Mouse (Mus musculus): ENCODE data around the gene 2310046K23Rik. TPM values are rescaled to one million over a fixed set of nuclear protein-coding genes. Genes with fewer than 3 reads are reported as not detected.
A peak's percentile ranks its signal among the peaks of the same experiment; 100 is the strongest.

2310046K23Rik gene
- polyA plus RNA-seq (2015; fragmentation: Nextera tagmentation; extraction: Ambion mirVana): not detected in 2 replicates

DNA sequence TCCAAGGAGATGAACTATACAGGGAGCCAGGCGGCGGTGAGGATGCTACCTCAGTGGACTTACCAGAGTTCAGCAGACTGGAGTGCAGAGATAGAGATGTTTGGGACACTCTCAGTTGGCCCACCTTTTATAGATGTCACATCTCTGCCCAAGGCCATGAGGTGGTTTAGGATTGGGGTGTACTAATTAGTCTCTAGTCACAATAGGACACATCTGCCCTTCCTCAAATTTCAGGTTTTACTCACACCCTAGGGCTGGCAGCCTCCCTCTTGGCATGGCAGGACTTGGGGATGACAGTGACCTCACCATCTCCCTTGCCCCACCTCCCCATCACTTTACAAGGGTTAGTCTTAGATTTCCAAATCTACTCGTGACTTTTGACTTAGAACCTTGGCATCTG lies at the start of gene 2310046K23Rik:
TSS of gene 2310046K23Rik (minus strand) at position 101 of the 400 bp plus-strand sequence.
- H3K9me3 ChIP-seq: no peaks in the 10 kb centered on the region
- no peak within 1 kb of the TSS for H3K4me3 ChIP-seq (replicated peaks)
- WGBS: 81% methylated on average over 3 of the region's 3 CpGs
- no peak for ATAC-seq
- H3K36me3 ChIP-seq: no peaks in the 10 kb centered on the region
- no peaks in the 10 kb centered on the region for H3K27me3 ChIP-seq (replicated peaks)
- H3K9ac ChIP-seq: no peak within 1 kb of the TSS
- H3K27ac ChIP-seq: no peak within 1 kb of the TSS
- H3K4me1 ChIP-seq (replicated peaks): no peaks in the 10 kb centered on the region
- no peak within 1 kb of the TSS for H3K4me2 ChIP-seq (replicated peaks)

DNA sequence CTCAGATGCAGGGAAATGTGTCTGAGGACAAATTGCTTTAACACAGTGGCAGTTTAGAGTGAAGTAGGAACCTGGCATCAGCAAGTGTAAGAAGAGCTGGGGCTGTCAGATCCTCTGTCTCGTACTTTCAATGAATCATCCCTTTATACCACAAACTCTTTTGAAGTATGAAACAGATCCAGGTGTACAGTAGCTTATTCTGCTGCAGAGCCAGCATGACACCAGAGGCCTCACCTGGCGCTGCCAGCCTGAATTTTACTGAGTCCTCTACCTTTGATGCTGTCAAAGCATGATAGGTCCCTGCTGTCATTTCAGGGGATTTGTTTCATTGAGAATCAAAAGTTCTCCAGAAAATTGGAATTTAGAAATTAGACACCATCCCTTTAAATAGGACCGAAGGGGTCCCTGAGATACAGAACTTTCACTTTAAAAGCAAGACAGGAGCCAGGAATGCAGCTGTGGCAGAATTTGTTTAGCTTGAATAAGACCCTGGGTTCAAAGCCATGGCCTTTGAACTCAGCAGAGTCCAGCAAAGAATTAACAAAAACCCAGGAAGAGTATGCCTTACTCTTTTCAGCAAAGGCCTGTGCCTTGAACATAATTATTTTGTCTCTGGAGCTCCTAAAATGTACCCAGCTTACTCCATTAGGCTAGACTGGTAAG lies 49.0 kb upstream of the 2310046K23Rik start:
- Histone ChIP-seq H3K9ac (no peak overlapping the region), H3K27ac (no peak overlapping the region), H3K4me2 (replicated peaks) (no peak overlapping the region), H3K27me3 (replicated peaks) (no peaks in the 10 kb centered on the region), H3K4me3 (replicated peaks) (no peak overlapping the region), H3K9me3 (no peaks in the 10 kb centered on the region), H3K36me3 (no peaks in the 10 kb centered on the region), H3K4me1 (replicated peaks) (no peaks in the 10 kb centered on the region)
- ATAC-seq: no peak
- 62% methylated on average over 3 of the region's 3 CpGs for WGBS

DNA sequence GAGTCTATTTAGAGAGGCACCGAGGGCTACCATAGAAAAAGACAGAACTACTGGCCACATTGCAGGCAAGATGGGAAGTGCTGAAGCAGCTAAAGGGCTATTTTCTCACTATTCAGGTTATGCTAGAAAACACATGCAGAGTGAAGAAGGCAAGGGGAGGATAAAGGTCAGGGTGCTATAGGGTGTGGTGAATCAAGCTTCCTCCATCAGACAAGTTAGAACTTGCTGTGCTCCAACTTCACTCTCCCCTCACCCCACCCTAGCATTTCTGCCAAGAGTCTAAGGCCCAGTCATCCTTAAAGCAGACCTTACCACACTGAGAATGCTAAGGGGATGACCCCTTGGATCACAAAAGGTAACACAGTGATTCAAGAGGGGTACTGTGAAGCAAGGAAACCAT lies 45.2 kb upstream of the 2310046K23Rik start:
- no peak overlapping the region for H3K4me2 ChIP-seq (replicated peaks)
- no peak overlapping the region for H3K9ac ChIP-seq
- H3K9me3 ChIP-seq: no peaks in the 10 kb centered on the region
- H3K4me3 ChIP-seq (replicated peaks): no peak overlapping the region
- peak; percentile 91 for ATAC-seq
- H3K36me3 ChIP-seq: no peaks in the 10 kb centered on the region
- H3K27me3 ChIP-seq (replicated peaks): no peaks in the 10 kb centered on the region
- no peak overlapping the region for H3K27ac ChIP-seq
- no peaks in the 10 kb centered on the region for H3K4me1 ChIP-seq (replicated peaks)
- WGBS: 50% methylated on average over 1 of the region's 1 CpGs

DNA sequence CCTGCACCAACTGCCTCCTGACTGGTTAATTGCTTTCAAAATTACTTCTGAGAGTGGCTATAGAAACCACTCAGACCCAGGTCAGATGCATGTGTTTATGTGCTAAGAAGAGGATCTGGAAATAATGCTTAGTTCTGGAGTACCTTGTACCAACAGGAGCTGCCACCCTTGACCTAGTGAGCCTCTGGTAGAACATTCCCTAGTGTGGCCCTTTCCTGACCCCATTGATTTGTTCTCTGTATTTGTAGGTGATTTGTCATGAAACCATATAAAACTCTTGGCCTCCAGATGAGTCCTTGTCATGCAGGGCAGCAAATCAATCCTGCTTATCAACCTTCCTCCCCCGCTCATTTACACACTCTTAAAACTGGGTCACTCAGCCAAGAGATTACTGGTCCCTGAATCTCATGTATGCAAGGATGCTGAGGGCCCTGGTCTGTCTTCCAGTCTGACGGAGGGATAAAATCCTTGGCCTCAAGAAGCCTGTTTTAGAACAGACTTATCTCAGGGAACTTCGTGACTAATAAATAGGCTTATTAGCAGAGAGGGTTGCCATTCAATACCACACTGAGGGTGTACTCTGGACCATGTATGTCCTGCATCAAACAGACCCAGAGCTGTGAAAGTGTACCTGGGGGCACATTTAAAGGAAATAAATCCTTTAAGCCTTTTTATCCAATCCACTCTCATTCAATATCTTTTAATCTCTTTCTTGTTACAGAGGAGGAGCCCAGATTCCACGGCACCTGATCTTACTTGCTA lies 44.5 kb upstream of the 2310046K23Rik start:
- 48% methylated on average over 4 of the region's 4 CpGs for WGBS
- ATAC-seq: peak; percentile 77

DNA sequence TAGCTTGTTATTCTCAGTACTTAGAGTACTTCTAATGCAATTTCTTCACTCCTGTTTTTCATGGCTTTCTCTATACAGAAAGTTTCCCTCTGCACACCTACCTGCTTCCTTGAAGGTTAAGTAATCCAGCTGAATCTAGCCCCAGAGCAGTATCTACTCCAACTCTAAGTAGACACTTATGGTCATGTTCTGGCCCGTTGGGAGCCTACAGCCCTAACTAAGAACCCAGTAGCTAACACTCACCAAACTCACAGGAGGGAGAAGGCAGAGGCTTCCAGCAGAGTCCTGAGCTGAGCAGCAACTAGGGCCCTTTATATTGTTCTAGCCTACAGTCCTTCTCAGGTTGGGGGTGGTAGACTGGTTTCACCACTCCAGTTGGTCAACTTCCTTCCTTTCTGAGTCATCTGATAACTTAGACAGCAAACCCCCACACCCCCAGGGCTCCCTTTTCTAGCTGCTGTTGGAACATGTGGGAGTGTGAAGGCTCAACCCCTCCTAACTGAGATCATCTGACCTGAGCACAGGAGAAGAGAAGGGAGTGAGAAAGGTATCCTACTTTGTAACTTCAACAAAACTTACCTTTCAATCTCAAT lies 39.2 kb upstream of the 2310046K23Rik start, which contains the start of gene Ivl:
TSS of gene Ivl (minus strand) at position 287 of the 593 bp plus-strand sequence.
- WGBS: 93% methylated on average over 1 of the region's 1 CpGs
- no peaks in the 10 kb centered on the region for H3K36me3 ChIP-seq
- H3K9ac ChIP-seq: no peak within 1 kb of the TSS
- H3K4me3 ChIP-seq (replicated peaks): no peak within 1 kb of the TSS
- no peaks in the 10 kb centered on the region for H3K27me3 ChIP-seq (replicated peaks)
- no peak within 1 kb of the TSS for H3K27ac ChIP-seq
- H3K4me1 ChIP-seq (replicated peaks): no peaks in the 10 kb centered on the region
- no peaks in the 10 kb centered on the region for H3K9me3 ChIP-seq
- no peak for ATAC-seq
- no peak within 1 kb of the TSS for H3K4me2 ChIP-seq (replicated peaks)

More for the DNA sequence above, 44.5 kb upstream of the 2310046K23Rik start:
- no peak overlapping the region for H3K4me2 ChIP-seq (replicated peaks)
- no peaks in the 10 kb centered on the region for H3K27me3 ChIP-seq (replicated peaks)
- H3K27ac ChIP-seq: no peak overlapping the region
- H3K4me3 ChIP-seq (replicated peaks): no peak overlapping the region
- no peaks in the 10 kb centered on the region for H3K9me3 ChIP-seq
- no peaks in the 10 kb centered on the region for H3K4me1 ChIP-seq (replicated peaks)
- no peaks in the 10 kb centered on the region for H3K36me3 ChIP-seq
- H3K9ac ChIP-seq: no peak overlapping the region

DNA sequence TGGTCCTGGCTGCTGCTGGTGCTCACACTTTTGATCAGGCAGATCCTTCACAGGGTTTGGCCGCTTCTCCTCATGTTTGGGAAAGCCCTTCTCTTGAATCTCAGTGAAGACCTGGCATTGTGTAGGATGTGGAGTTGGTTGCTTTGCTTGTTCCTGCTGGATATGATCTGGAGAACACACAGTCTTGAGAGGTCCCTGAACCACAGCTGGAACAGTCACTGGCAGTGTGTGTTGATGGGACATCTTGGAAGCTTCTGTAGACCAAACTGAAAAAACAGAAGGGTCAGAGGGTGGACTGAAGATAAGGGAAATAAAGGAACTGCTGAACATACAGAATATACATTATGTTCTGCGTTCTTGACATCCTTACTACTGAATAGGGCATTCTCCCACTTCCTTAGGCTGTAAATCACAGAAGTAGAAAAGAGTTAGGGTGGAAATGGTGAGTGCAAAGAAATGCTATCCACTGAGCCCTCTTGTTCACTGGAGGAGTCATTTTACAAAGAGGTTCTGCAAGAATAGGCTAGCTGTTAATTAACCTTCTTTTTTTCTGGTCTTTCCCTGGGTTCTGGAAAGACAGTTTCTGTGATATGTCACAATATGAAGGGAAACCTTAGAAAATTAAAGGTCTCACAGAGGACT lies 38.3 kb upstream of the 2310046K23Rik start:
- Histone ChIP-seq H3K9ac (no peak overlapping the region), H3K4me1 (replicated peaks) (no peaks in the 10 kb centered on the region), H3K4me3 (replicated peaks) (no peak overlapping the region), H3K9me3 (no peaks in the 10 kb centered on the region), H3K27ac (no peak overlapping the region), H3K36me3 (no peaks in the 10 kb centered on the region), H3K4me2 (replicated peaks) (no peak overlapping the region), H3K27me3 (replicated peaks) (no peaks in the 10 kb centered on the region)
- ATAC-seq: no peak
- 45% methylated on average over 2 of the region's 2 CpGs for WGBS

DNA sequence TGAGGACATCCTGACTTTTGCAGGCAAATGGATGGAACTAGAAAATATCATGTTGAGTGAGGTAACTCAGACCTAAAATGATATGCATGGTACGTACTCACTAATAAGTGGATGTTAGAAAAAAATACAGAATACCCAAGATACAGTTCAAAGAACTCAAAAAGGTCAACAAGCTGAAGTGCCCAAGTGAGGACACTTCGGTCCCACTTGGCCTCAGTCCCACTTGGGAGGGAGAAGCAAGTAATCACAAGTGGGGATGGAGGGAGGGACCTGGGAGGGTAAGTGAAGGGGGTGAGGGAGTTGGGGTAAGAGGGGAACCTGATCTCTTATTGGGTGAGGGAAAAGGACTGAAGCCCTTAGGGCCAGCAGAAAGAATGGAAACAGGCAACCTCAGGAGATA lies 34.4 kb upstream of the 2310046K23Rik start:
- Histone ChIP-seq H3K4me2 (replicated peaks) (no peak overlapping the region), H3K4me3 (replicated peaks) (no peak overlapping the region), H3K4me1 (replicated peaks) (no peaks in the 10 kb centered on the region), H3K36me3 (no peaks in the 10 kb centered on the region), H3K27me3 (replicated peaks) (no peaks in the 10 kb centered on the region), H3K27ac (no peak overlapping the region), H3K9ac (no peak overlapping the region), H3K9me3 (no peaks in the 10 kb centered on the region)
- ATAC-seq: no peak
- WGBS: 93% methylated on average over 2 of the region's 2 CpGs

DNA sequence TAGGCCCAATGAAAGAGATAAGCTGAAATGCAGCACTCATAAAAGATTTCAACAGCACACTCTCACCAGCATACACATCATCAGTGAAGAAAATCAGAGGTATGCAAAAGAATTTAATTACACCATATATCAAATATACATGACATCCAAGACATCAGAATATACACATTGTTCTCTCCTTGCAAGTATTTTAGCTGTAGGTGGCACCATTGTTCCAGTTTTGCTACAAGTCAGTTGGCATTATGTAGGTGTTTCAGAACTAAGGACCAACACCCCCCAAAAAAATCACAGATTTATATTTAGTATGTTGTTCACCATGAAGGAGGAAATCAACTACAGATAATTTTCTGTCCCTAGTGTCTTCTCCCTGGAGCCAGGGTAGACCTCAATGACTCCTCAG lies 31.1 kb upstream of the 2310046K23Rik start:
- H3K27me3 ChIP-seq (replicated peaks): no peaks in the 10 kb centered on the region
- H3K9ac ChIP-seq: no peak overlapping the region
- H3K27ac ChIP-seq: no peak overlapping the region
- no peak overlapping the region for H3K4me3 ChIP-seq (replicated peaks)
- H3K4me1 ChIP-seq (replicated peaks): no peaks in the 10 kb centered on the region
- no peak for ATAC-seq
- H3K36me3 ChIP-seq: no peaks in the 10 kb centered on the region
- no peak overlapping the region for H3K4me2 ChIP-seq (replicated peaks)
- H3K9me3 ChIP-seq: no peaks in the 10 kb centered on the region

DNA sequence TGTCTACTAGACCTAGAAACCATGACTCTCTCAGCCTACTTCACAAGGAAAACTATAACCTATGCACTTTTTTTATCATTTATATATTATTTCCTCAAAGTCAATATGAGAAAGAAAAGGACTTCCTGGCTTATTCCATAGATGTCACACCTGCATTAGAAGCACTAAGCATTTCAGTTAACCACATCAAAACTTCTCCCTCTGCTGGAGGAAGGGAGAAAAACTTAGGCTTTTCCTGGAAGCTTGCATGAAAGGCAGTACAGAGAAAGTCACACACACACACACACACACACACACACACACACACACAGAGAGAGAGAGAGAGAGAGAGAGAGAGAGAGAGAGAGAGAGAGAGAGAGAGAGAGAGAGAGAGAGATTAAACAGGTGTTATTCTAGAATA lies 22.0 kb downstream of the 2310046K23Rik start:
- Histone ChIP-seq H3K9ac (no peak overlapping the region), H3K9me3 (no peaks in the 10 kb centered on the region), H3K4me3 (replicated peaks) (no peak overlapping the region), H3K4me2 (replicated peaks) (no peak overlapping the region), H3K27me3 (replicated peaks) (no peaks in the 10 kb centered on the region), H3K4me1 (replicated peaks) (no peaks in the 10 kb centered on the region), H3K36me3 (no peaks in the 10 kb centered on the region), H3K27ac (no peak overlapping the region)
- ATAC-seq: no peak

DNA sequence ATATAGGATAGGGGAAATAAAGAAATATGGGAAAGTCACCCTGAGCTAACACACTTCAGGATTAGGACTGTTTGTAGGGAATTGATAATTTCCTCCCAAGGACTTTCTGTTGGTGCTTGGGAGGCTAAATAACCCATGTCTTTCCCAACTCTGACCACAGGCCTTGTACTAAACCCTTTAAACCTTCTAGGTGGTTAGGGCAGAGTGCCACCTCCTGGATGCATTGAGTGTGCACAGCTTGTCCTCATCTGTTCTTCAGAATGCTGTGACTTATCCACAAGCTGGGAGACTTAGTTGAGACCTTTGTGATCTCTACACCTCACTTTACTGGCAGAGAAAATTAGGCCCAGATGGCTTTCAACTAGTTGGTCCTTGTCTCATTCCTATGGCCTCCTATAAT lies 23.5 kb downstream of the 2310046K23Rik start:
- Histone ChIP-seq H3K4me2 (replicated peaks) (no peak overlapping the region), H3K36me3 (no peaks in the 10 kb centered on the region), H3K4me1 (replicated peaks) (no peaks in the 10 kb centered on the region), H3K4me3 (replicated peaks) (no peak overlapping the region), H3K9me3 (no peaks in the 10 kb centered on the region), H3K27me3 (replicated peaks) (no peaks in the 10 kb centered on the region), H3K9ac (no peak overlapping the region), H3K27ac (no peak overlapping the region)
- 0 out of 2 replicates have a peak, but pooled peaks have one; percentile 58 for ATAC-seq

DNA sequence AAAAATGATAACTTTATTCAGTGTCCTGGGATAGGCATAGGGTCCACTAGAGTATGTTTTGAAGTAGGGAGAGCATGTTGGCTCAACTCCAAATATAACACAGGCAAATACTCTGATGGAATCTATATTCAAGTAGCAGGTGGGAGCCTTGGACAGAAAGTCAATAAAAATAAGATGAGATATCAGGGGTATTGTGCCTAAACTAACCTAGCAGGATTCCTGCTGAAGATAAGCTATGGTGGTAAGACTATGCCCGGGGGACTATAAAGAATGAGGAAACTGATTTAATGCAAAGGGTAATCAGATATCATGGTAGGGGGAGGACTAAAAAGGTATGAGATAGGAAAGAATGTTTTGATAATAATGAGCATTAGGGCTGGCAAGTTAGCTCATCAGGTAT lies 26.1 kb downstream of the 2310046K23Rik start:
- H3K9ac ChIP-seq: no peak overlapping the region

DNA sequence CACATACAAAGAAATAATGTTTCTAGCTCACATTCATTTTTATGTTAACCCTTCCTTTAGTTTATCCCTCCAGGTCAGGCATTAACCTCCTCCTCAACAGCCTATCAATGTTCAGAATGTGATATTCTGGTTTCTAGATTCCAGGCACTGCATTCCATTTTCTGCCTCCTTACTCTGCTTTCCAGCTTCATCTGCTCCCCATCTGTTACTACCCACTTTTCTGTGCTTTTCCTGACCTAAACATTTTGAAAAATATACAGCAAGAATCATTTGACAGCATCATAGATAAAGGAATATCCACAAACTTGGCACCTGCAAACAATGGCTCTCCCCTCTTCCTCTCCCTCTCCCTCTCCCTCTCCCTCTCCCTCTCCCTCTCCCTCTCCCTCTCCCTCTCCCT lies 30.8 kb downstream of the 2310046K23Rik start:
- Histone ChIP-seq H3K4me1 (replicated peaks) (no peaks in the 10 kb centered on the region), H3K27ac (no peak overlapping the region), H3K4me2 (replicated peaks) (no peak overlapping the region), H3K9ac (no peak overlapping the region), H3K4me3 (replicated peaks) (no peak overlapping the region), H3K9me3 (no peaks in the 10 kb centered on the region), H3K27me3 (replicated peaks) (no peaks in the 10 kb centered on the region), H3K36me3 (no peaks in the 10 kb centered on the region)
- ATAC-seq: no peak

More for the DNA sequence above, 26.1 kb downstream of the 2310046K23Rik start:
- H3K9me3 ChIP-seq: no peaks in the 10 kb centered on the region
- no peaks in the 10 kb centered on the region for H3K36me3 ChIP-seq
- H3K4me1 ChIP-seq (replicated peaks): no peaks in the 10 kb centered on the region
- no peak overlapping the region for H3K4me3 ChIP-seq (replicated peaks)
- 78% methylated on average over 1 of the region's 1 CpGs for WGBS
- H3K27me3 ChIP-seq (replicated peaks): no peaks in the 10 kb centered on the region
- no peak for ATAC-seq
- H3K27ac ChIP-seq: no peak overlapping the region
- H3K4me2 ChIP-seq (replicated peaks): no peak overlapping the region
